Mouse (Mus musculus) spleen, adult 2 months (tissue): Measurements from ENCODE around the gene Nxph4.

Source experiments
- CTCF ChIP-seq: fragments of 200-500 bp; IDR thresholded peaks from 2 replicates; pipeline ENCODE4 v1.5.1; 2011; ENCODE audit warnings: mild to moderate bottlenecking, inconsistent platforms; ENCODE audit not compliant: insufficient read depth, insufficient read length, insufficient replicate concordance; ENCODE audit errors: extremely low read depth
- POLR2A ChIP-seq: fragments of 200-500 bp; IDR thresholded peaks from 2 replicates; pipeline ENCODE4 v1.6.1; 2011; ENCODE audit warnings: low read depth, low read length, inconsistent platforms

DNA sequence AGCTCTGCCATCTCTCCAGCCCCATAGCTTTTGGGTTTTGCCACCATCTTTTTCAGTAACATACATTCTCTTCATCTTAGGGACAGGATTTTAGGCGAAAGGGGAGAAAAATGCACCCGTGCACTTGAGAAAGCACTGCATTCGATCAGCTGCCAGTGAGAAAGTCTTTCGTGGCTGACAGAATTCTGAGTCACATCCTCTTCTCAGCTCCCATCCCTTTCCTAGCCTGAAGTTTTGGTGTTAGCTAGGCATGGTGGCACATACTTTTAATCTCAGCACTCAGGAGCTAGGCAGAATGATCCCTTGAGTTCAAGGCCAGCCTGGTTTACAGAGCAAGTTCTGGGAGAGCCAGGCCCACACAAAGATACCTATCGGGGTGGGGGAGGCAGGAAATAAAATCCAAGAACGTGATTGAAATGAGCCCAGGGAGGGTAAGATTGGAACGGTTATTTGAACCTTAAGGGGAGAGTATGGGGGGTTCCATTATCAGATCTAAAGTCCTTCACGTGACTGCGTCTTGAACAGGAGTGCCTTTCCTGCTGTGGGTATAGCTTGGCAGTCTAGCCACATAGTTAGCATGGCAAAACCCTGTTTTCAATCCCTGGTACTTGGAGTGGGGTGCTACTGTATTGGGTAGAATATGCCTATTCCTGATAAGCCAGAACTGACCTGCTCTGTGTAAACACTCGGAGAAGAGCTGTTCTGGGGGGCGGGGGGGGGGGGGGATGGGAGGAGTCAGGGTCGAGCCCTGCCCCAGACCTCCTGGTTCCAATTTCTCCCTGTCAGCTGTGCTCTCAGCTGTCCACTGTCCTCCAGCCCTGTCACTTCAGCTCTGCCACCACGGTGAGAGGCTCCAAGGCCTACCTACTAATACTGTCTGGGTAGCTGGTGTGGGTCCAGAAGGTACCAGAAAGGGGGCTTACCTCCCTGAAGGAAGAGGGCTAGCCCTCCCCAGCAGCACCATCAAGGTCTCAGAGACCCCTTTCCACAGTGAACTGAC, 33.2 kb downstream of the Nxph4 start, which contains the start of gene Stac3:
- TF ChIP-seq POLR2A (no peak), CTCF (no peak)
